Mouse (Mus musculus): ENCODE measurements around the gene Gm10375. TPM values are rescaled to one million over a fixed set of nuclear protein-coding genes. Genes with fewer than 3 reads are reported as not detected.

The Gm10375 gene
- total RNA-seq (2023), result not detected

DNA sequence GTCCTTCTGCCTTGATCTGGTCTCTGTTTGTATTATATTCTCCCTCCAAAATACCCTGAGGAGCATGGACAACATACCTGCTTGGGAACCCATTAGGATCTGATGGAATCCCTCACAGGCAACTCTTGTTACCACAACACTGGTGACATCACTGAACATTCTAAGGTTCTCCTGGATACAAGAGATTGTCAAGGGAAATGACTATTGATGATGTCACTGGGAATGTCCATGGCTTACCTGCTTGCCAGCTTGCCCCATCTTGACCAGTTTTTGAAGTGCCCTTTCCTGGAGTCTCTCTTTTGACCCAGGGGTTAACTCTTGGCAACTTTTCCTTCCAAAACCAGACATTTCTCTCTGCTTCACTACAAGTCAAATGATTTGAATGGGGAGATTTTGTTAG, at the start of gene Gm10375:
Gene Gm10375, minus strand, starts transcription at position 101 of the 400 bp plus-strand sequence.

GRCm38 (mm10) chr14:43579046-43579445, 28.8 kb downstream of the Gm10375 start, which contains the start of gene Gm17654:
Gene Gm17654, minus strand, starts transcription at chr14:43579146.

Other genes with a start within 250 kb of the Gm10375 start
- gene Gm8138, start 191.7 kb downstream of the Gm10375 start, total RNA-seq (2023), result not detected
- gene Gm5799, start 64.4 kb downstream of the Gm10375 start, total RNA-seq (2023), result not detected
- gene Gm17654, start 28.9 kb downstream of the Gm10375 start, total RNA-seq (2023), result not detected
- gene Gm8165, start 69.2 kb upstream of the Gm10375 start, total RNA-seq (2023), result not detected
- under 1 TPM; 0.49 to 0.71 TPM for gene Gm7324, start 89.8 kb upstream of the Gm10375 start, total RNA-seq (2023)
- gene Gm16506, start 119.5 kb upstream of the Gm10375 start, total RNA-seq (2023), result not detected
- not detected for gene Gm6526, start 139.9 kb upstream of the Gm10375 start, total RNA-seq (2023)
- not detected for gene Gm8180, start 176.7 kb upstream of the Gm10375 start, total RNA-seq (2023)

All from neutrophil, adult 59 days (primary cell).